Mouse (Mus musculus) left cerebral cortex, adult 8-10 months (tissue): ENCODE results near the gene Zfp92. TPM values are rescaled to one million over a fixed set of nuclear protein-coding genes. Genes with fewer than 3 reads are reported as not detected.
A peak's percentile ranks its signal among the peaks of the same experiment; 100 is the strongest.
"Not testable (repeated sequence)": the region's sequence is repeated elsewhere in the genome, so short reads cannot be mapped to it uniquely, and the experiment has no call there.

Experiments used
- DNase-seq, 2 experiments: peaks; one replicate each; pipeline ENCODE4 v3.0.0; 2022; ENCODE audit warnings: low spot score in 2 of 2
- total RNA-seq, 4 experiments: library from RNA; stranded (reverse); gene quantifications; 2 replicates each; pipeline ENCODE4 v1.2.4; 2022

The Zfp92 gene
- total RNA-seq: 1 to 10 TPM; 1.9 to 2.9 (median 2.0) TPM

GRCm38 (mm10) chrX:73410880-73411517, at the start of gene Zfp92:
Zfp92 (plus strand) TSS chrX:73411096.
- DNase-seq: peak in 1 of 2 experiments; percentile 5

DNA sequence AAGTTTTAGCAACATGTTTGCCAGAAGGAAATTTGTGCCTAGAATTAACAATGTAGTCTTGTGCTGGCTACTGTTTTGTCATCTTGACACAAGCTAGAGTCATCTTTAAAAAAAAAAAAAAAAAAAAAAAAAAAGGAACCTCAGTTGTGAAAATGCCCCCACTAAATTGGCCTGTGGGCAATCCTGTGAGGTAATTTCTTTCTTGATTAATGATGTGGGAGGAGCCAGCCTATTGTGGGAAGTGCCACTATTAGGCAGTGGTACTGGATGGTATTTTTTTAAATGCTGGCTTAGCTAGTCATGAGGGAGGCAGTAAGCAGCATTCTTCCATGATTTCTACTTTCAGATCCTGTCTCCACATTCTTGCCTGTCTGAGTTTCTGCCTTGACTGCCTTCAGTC, 47.6 kb upstream of the Zfp92 start:
- DNase-seq: no peak

DNA sequence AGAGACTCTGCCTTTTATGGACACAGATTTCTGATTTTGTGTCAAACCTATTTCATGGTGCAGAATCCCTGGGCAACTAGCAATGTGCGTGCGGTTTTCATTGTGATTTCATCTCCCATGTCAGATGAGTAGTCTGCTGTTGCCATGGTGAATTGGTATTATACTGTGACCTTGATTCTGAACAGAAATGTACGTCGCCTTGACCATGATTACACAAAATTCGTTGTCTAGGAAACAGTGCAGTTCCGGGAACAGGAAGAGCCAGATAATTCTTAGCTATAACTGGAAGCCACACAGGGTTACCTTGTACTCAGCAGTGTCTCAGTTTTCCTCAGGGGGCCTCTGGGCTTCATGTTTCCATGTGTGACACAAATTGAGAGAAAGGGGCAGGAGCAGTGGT, 26.5 kb upstream of the Zfp92 start:
- no peak for DNase-seq

- no peak for DNase-seq
Measured at GRCm38 (mm10) chrX:73384924-73385323, 26.0 kb upstream of the Zfp92 start.

DNA sequence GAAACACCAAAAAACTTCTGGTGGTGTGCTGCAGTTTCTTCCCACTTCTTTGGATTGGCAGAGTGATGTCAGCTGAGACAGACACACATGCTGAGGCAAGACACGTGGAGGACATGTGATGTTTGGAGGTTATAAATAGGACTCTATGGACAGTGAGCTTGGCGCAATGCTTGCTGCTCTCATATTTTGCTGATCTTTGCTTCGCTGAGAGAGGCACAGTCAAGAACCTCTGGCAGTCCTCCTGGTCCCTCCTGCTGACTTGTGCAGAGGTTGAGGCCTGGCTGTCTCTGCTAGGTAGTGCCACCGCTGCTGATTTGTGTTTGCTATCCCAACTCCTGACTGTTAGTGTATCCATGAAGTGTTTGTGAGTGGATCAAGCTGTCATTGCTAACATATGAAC, 19.4 kb upstream of the Zfp92 start:
- DNase-seq: no peak

DNA sequence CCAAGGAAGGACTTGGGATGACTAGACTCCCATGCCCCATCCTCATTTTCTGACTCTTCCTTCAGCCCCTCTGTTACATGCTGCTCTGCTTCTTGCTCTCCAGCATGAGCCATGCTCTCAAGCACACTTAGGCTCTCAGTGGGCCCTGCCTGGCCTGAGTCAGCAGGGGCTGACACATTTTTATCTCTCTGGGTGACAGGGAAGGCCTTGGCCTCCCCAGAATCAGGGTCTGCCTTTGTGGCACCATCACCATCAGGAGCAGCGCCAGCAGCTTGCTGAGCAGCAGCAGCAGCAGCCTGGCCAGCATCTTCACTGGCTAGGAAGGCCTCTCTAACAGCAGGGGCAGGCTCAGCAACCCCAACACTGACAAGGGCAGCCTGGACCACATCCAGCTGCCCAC, 14.4 kb upstream of the Zfp92 start:
- no peak for DNase-seq

GRCm38 (mm10) chrX:73398636-73399035, 12.3 kb upstream of the Zfp92 start, which contains the start of gene Gm18336:
Gm18336 (minus strand) TSS chrX:73398736.
- not testable (repeated sequence) for DNase-seq

GRCm38 (mm10) chrX:73400951-73401350, 9.9 kb upstream of the Zfp92 start:
- DNase-seq: no peak

- no peak for DNase-seq
Measured at GRCm38 (mm10) chrX:73401616-73402015, 9.3 kb upstream of the Zfp92 start.

DNA sequence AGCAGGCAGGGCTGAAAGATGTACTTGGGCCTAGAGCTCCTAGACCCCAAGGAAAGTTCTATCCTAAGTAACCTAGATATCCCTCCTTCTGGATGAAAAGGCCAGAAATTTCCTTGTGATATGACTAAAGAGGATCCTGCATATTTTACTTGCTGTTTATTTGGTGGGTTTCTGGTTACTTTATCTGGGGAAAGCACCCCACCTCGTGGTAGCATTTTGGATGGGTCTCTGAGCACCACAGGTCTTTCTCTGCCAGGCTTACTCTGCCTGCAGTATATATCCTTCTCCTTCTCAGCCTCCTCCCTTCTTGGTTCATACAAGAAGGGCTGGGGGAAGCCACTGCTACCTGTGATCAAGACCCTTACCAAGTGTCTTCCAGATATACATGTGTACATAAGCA, 1.9 kb downstream of the Zfp92 start:
- no peak for DNase-seq

GRCm38 (mm10) chrX:73430036-73430435, 19.1 kb downstream of the Zfp92 start:
- no peak for DNase-seq

- DNase-seq: no peak
Measured at GRCm38 (mm10) chrX:73432850-73433249, 22.0 kb downstream of the Zfp92 start.

DNA sequence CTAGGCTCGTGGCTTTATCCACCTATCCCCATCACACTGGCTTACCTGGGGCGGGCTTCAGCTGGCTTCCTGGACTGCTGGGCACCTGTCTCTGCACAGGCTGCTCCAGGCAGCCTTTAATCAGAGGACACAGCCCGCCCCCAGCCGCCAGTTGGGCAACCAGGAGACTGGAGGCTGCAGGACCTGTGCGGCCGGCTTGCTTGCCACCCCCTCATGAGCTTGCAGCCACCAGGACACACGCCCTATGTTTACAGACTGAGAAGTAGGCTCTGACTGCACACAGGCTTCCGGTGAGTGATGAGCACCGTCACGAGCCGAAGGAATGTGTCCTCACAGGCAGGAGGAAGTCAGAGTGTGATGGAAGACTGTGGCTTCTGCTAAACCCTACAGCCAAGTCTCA, 24.4 kb downstream of the Zfp92 start, which contains the start of gene Trex2:
Trex2 (minus strand) TSS at position 93 of the 400 bp plus-strand sequence.
- no peak for DNase-seq

DNA sequence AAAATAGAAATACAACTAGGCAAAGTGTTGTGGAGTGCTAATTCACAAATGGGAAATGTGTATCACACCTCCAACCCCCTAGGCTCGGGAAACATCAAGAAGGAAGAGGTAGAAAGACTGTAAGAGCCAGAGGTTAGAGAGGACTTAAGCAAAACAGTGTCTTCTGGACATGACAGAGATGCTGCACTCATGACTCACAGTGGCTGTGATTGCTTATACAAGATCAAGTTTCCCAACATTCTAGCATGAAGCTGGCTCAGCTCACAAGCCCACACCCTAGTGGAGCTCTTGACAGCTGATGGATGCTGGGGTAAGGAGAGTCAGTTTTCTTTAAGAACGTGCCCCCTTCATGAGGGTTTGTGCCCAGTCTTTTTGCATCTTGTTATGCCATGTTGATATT, 30.5 kb downstream of the Zfp92 start:
- DNase-seq: no peak

- peak in 1 of 2 experiments; percentile 54 for DNase-seq
Measured at GRCm38 (mm10) chrX:73451949-73452348, 41.1 kb downstream of the Zfp92 start.

GRCm38 (mm10) chrX:73458877-73459392, 48.0 kb downstream of the Zfp92 start, which contains the start of gene Haus7:
Haus7 (minus strand) TSS chrX:73459044.
- peak; percentile 74 to 92 for DNase-seq

GRCm38 (mm10) chrX:73460792-73461191, 49.9 kb downstream of the Zfp92 start:
- DNase-seq: no peak

DNA sequence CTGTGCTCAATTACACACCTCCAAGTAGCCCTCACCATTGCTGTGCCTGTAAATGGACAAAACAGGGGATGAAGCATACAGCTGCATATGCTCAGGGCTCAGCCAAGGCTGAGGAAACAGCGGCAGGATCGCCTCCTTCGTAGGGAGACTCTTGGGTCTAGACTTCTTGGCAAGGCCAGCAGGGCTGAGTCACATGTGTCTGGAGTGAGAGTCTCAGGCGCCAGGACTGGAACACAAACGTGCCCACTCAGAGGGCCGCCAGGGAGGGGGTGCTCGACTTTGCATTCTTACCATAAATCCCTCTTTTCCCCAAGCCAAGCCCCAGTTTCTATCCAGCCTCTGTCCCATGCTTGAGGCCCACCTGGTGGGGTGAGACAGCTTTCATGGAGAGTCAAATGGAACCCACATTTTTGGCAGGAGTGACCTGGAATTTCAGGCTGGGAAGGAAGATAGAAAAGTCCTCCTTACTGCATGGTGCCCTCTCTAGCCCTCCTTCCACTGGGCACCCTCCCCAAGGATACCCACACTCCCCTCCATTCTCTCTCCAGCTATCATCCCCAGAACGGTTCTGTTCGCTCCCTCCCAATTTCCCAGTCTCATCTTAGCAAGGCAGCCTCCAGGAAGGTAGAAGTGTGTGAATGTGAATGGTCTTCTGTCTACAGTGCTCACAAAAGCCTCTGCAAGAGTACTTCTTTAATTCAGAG, 54.7 kb downstream of the Zfp92 start:
- DNase-seq: no peak

GRCm38 (mm10) chrX:73467446-73468241, 56.7 kb downstream of the Zfp92 start:
- DNase-seq: no peak

DNA sequence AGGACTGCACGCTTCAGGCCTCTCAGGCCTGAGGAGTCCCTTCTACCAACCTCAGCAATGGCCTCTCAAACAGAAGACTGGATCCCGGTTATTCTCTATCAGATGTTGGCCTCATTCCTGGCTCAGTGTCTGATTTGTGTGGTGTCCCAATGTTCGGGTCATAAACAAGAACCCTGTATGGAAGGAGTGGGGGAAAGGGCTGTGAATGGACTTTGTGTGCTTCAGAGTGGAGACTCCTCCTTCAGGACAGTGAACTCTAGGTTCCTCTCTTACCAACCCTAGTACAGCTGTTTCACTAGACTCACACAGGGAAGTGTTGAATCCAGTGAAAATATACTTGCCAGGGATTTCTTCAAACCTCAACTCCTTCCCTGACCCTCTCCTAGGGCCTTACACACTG, 57.4 kb downstream of the Zfp92 start:
- no peak for DNase-seq

GRCm38 (mm10) chrX:73468752-73469151, 57.9 kb downstream of the Zfp92 start:
- DNase-seq: no peak

DNA sequence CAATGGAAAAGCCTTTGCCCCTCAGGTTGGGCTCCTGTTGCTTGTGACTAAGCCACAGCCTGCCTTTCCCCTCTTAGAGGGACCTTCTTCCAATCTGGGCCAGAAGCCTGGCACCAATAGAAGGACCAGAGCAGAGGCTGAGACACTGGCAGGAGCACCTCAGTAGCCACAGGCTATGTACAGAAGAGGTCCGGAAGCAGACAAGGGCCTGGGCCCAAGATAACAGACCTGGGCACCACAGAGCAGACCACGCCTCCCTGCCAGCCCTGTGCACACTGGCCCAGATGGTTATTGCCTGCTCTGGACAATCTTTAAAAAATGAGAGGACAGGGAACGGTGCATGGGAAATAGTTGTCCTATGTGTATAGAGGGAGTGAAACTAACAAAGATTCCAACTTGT, 60.9 kb downstream of the Zfp92 start:
- DNase-seq: no peak
